Mouse (Mus musculus): ENCODE data around the gene Fahd2a. TPM values are rescaled to one million over a fixed set of nuclear protein-coding genes. Genes with fewer than 3 reads are reported as not detected.

The Fahd2a gene
- total and polyA plus RNA-seq, 2 experiments from 2014 or later: 26.3 to 27.4 TPM

GRCm38 (mm10) chr2:127479210-127479609, 34.8 kb upstream of the Fahd2a start:
- ATAC-seq (no peak), DNase-seq (no peak)
- TF ChIP-seq CTCF (IDR thresholded peaks at IDR 0.05; ENCODE audit: low read depth): no peak
- 80% methylated on average over 4 of the region's 4 CpGs for WGBS
- no peak overlapping the region for H3K27ac ChIP-seq (ENCODE audit: low read depth, low read length)
- no peaks in the 10 kb centered on the region for H3K9me3 ChIP-seq (ENCODE audit: low read length)
- H3K4me2 ChIP-seq (ENCODE audit: low read depth): no peak overlapping the region
- H3K36me3 ChIP-seq (ENCODE audit: insufficient read depth): no peaks in the 10 kb centered on the region
- no peak overlapping the region for H3K4me3 ChIP-seq (ENCODE audit: low read depth, low read length)
- 0 out of 2 replicates have a peak, but pooled peaks cover 1% of the 10 kb centered on the region for H3K4me1 ChIP-seq (ENCODE audit: insufficient read depth)
- H3K9ac ChIP-seq: no peak overlapping the region
- peaks cover 34% of the 10 kb centered on the region for H3K27me3 ChIP-seq (ENCODE audit: insufficient read depth, low read length)

- H3K9me3 ChIP-seq (ENCODE audit: low read length): no peaks in the 10 kb centered on the region
- no peak overlapping the region for H3K4me2 ChIP-seq (ENCODE audit: low read depth)
- no peak overlapping the region for H3K4me3 ChIP-seq (ENCODE audit: low read depth, low read length)
- H3K36me3 ChIP-seq (ENCODE audit: insufficient read depth): no peaks in the 10 kb centered on the region; the same call in 1 of the 2 replicates
- no peak overlapping the region for H3K9ac ChIP-seq
- no peak for ATAC-seq
- no peak overlapping the region for H3K27ac ChIP-seq (ENCODE audit: low read depth, low read length)
- no peak for TF ChIP-seq CTCF (IDR thresholded peaks at IDR 0.05; ENCODE audit: low read depth)
- no peaks in the 10 kb centered on the region for H3K27me3 ChIP-seq (ENCODE audit: insufficient read depth, low read length)
- no peaks in the 10 kb centered on the region for H3K4me1 ChIP-seq (ENCODE audit: insufficient read depth)
- no peak for DNase-seq
- 75% methylated on average over 3 of the region's 3 CpGs for WGBS
Observed at GRCm38 (mm10) chr2:127472279-127472678, 27.9 kb upstream of the Fahd2a start.

- no peak overlapping the region for H3K4me2 ChIP-seq (ENCODE audit: low read depth)
- DNase-seq: no peak
- WGBS: 84% methylated on average over 8 of the region's 8 CpGs
- ATAC-seq: no peak
- H3K4me1 ChIP-seq (ENCODE audit: insufficient read depth): no peaks in the 10 kb centered on the region
- no peaks in the 10 kb centered on the region for H3K27me3 ChIP-seq (ENCODE audit: insufficient read depth, low read length)
- H3K4me3 ChIP-seq (ENCODE audit: low read depth, low read length): no peak overlapping the region
- no peak overlapping the region for H3K9ac ChIP-seq
- no peaks in the 10 kb centered on the region for H3K9me3 ChIP-seq (ENCODE audit: low read length)
- no peaks in the 10 kb centered on the region; the same call in 1 of the 2 replicates for H3K36me3 ChIP-seq (ENCODE audit: insufficient read depth)
- no peak overlapping the region for H3K27ac ChIP-seq (ENCODE audit: low read depth, low read length)
- no peak for TF ChIP-seq CTCF (IDR thresholded peaks at IDR 0.05; ENCODE audit: low read depth)
Observed at GRCm38 (mm10) chr2:127471281-127471680, 26.9 kb upstream of the Fahd2a start.

GRCm38 (mm10) chr2:127470661-127471060, 26.3 kb upstream of the Fahd2a start:
- 95% methylated on average over 10 of the region's 10 CpGs for whole genome bisulfite sequencing
- TF ChIP-seq CTCF (IDR thresholded peaks at IDR 0.05; ENCODE audit: low read depth): no peak
- Histone ChIP-seq H3K4me1 (ENCODE audit: insufficient read depth) (no peaks in the 10 kb centered on the region), H3K27me3 (ENCODE audit: insufficient read depth, low read length) (no peaks in the 10 kb centered on the region), H3K4me3 (ENCODE audit: low read depth, low read length) (no peak overlapping the region), H3K36me3 (ENCODE audit: insufficient read depth) (no peaks in the 10 kb centered on the region; the same call in 1 of the 2 replicates), H3K27ac (ENCODE audit: low read depth, low read length) (no peak overlapping the region), H3K4me2 (ENCODE audit: low read depth) (no peak overlapping the region), H3K9ac (no peak overlapping the region), H3K9me3 (ENCODE audit: low read length) (no peaks in the 10 kb centered on the region)
- no peak for DNase-seq
- ATAC-seq: no peak

GRCm38 (mm10) chr2:127470183-127470582, 25.8 kb upstream of the Fahd2a start:
- WGBS: 91% methylated on average over 5 of the region's 5 CpGs
- Histone ChIP-seq H3K27me3 (ENCODE audit: insufficient read depth, low read length) (no peaks in the 10 kb centered on the region), H3K36me3 (ENCODE audit: insufficient read depth) (no peaks in the 10 kb centered on the region; the same call in 1 of the 2 replicates), H3K4me2 (ENCODE audit: low read depth) (no peak overlapping the region), H3K9me3 (ENCODE audit: low read length) (no peaks in the 10 kb centered on the region), H3K27ac (ENCODE audit: low read depth, low read length) (no peak overlapping the region), H3K4me3 (ENCODE audit: low read depth, low read length) (no peak overlapping the region), H3K4me1 (ENCODE audit: insufficient read depth) (no peaks in the 10 kb centered on the region), H3K9ac (no peak overlapping the region)
- DNase-seq (no peak), ATAC-seq (no peak)
- TF ChIP-seq CTCF (IDR thresholded peaks at IDR 0.05; ENCODE audit: low read depth): no peak

GRCm38 (mm10) chr2:127462314-127462713, 17.9 kb upstream of the Fahd2a start:
- WGBS: 14% methylated on average over 8 of the region's 8 CpGs
- Histone ChIP-seq H3K27ac (ENCODE audit: low read depth, low read length) (no peak overlapping the region), H3K9ac (no peak overlapping the region), H3K36me3 (ENCODE audit: insufficient read depth) (no peaks in the 10 kb centered on the region), H3K4me3 (ENCODE audit: low read depth, low read length) (no peak overlapping the region), H3K9me3 (ENCODE audit: low read length) (no peaks in the 10 kb centered on the region), H3K27me3 (ENCODE audit: insufficient read depth, low read length) (no peaks in the 10 kb centered on the region), H3K4me2 (ENCODE audit: low read depth) (no peak overlapping the region), H3K4me1 (ENCODE audit: insufficient read depth) (no peaks in the 10 kb centered on the region)
- ATAC-seq (peak; percentile 92), DNase-seq (peak; percentile 80)
- peak; percentile 96 for TF ChIP-seq CTCF (IDR thresholded peaks at IDR 0.05; ENCODE audit: low read depth)

GRCm38 (mm10) chr2:127461351-127461750, 17.0 kb upstream of the Fahd2a start:
- Histone ChIP-seq H3K4me3 (ENCODE audit: low read depth, low read length) (no peak overlapping the region), H3K27ac (ENCODE audit: low read depth, low read length) (no peak overlapping the region), H3K27me3 (ENCODE audit: insufficient read depth, low read length) (no peaks in the 10 kb centered on the region), H3K9ac (no peak overlapping the region), H3K4me2 (ENCODE audit: low read depth) (no peak overlapping the region), H3K36me3 (ENCODE audit: insufficient read depth) (no peaks in the 10 kb centered on the region), H3K9me3 (ENCODE audit: low read length) (no peaks in the 10 kb centered on the region), H3K4me1 (ENCODE audit: insufficient read depth) (no peaks in the 10 kb centered on the region)
- DNase-seq (no peak), ATAC-seq (no peak)
- 63% methylated on average over 9 of the region's 9 CpGs for WGBS
- no peak for TF ChIP-seq CTCF (IDR thresholded peaks at IDR 0.05; ENCODE audit: low read depth)

All from forebrain, postnatal 0 days (tissue).